Mouse (Mus musculus): Measurements from ENCODE around the gene Lefty2.
"Not testable (repeated sequence)": the region's sequence is repeated elsewhere in the genome, so short reads cannot be mapped to it uniquely, and the experiment has no call there.

Lefty2 gene

DNA sequence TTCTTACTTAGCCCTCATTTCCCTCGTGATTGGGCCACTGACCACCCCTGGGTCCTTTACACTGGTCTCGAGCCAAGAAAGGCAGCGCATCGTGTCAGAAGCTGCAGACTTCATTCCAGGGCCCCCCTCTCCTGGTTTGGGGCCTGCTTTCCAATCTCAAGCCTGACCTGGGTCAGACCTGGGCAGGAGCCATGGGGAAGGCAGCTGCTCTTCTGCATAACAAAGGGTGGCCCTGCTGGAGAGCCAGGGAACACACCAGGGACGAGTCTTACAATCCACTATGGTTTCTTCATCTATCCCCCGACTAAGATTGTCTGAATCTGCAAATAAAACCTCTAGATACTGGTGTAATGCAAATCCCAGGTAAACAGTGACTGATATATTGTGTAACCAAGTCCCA, 40.8 kb downstream of the Lefty2 start:
- no peak for DNase-seq (ENCODE audit: low read depth, low spot score)

DNA sequence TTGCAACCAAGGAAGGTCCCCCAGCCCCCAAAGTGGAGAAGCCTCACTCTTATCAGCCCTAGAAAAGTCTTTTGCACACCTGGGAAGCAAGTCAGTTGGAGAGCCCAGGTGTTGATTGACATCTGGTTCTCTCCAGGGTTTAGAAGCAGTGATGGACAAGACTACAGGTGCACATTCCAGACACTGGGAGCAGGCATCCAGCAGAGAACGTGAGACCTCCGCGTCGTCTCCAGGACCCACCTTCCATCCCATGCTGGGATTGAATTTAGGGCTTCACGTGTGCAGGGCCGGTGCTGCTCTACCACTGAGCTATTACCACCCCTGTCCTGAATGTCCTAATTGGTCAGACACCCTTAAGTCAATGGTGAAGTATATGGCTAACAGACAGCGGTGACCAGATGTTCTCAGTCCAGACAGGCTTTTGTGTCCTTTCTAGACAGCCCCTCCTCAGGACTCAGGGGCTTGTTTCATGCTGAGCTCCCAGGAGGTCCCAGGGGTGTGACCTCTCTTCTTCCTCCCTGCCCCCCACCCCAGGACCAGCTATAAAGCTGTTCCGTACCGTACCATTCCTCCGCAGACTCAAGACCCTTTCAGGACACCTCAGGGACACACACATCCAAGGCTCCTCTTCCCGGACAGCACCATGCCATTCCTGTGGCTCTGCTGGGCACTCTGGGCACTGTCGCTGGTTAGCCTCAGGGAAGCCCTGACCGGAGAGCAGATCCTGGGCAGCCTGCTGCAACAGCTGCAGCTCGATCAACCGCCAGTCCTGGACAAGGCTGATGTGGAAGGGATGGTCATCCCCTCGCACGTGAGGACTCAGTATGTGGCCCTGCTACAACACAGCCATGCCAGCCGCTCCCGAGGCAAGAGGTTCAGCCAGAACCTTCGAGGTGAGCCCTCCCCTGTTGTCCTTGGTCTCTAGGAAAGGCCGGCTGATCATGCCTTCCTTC, 41.8 kb downstream of the Lefty2 start, which contains the start of gene Lefty1:
Gene Lefty1 (plus strand): TSS at position 556 of the 953 bp plus-strand sequence.
- DNase-seq (ENCODE audit: low read depth, low spot score), result no peak

GRCm38 (mm10) chr1:180936610-180937398, 43.9 kb downstream of the Lefty2 start:
- not testable (repeated sequence) for DNase-seq (ENCODE audit: low read depth, low spot score)

GRCm38 (mm10) chr1:180937631-180938030, 44.7 kb downstream of the Lefty2 start:
- DNase-seq (ENCODE audit: low read depth, low spot score), result not testable (repeated sequence)

GRCm38 (mm10) chr1:180938781-180939180, 45.9 kb downstream of the Lefty2 start:
- not testable (repeated sequence) for DNase-seq (ENCODE audit: low read depth, low spot score)

DNA sequence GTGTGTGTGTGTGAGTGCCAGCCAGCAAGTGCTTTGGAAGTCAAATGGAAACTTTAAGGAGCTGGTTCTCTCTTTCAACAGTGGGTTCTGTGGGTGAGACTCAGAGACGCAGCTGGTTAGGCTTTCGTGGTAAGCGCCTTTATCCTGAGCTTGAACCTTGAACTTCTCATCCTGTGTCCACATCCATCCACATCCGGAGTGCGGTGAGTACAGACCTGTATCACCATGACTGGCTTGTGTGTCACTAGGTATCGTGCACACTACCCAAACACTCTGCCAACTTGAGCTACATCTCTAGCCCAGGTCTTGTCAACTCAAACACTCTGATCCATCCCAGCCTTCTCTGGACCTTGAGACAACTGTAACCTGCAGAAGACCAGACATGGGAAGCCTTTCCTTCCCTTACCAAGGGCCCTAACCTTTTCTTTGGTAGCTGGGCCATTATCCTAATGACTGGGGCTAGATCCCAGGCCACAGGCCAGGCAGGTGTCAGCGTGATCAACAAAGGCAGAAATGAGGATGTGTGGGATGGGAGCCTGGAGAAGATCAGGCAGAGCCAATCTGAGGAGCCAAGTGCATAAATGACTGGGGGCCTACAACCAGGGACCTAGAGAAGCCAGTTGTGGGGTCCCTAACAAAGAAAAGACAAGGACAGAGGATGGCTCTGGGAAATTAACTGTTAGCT, 48.0 kb downstream of the Lefty2 start:
- DNase-seq (ENCODE audit: low read depth, low spot score), result no peak

DNA sequence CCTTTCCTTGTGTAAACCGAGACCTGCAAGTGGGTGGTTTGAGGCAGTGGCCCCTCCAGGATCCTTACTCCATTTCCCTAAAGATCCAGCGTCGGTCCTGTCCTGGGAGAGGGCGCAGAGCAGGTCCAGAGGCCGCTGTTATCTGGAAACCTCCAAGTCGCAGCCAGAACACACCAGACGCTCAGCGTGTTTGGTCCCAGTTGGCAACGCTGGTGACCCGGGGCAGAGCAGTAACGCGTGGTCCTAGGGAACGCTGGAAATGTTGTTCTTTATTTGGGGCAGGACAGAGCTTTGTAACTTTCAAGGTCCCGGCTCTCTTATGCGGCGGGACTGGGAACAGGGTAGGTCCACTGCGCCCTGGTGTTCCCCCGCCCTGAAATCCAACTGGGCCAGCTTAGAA, 48.8 kb downstream of the Lefty2 start:
- DNase-seq (ENCODE audit: low read depth, low spot score), result no peak

GRCm38 (mm10) chr1:180942166-180943031, 49.5 kb downstream of the Lefty2 start, which contains the start of gene Tmem63a:
Gene Tmem63a (plus strand): TSS chr1:180942344.
- DNase-seq (ENCODE audit: low read depth, low spot score), result no peak

- DNase-seq (ENCODE audit: low read depth, low spot score), result no peak
Observed at GRCm38 (mm10) chr1:180943032-180943644, 50.2 kb downstream of the Lefty2 start.

DNA sequence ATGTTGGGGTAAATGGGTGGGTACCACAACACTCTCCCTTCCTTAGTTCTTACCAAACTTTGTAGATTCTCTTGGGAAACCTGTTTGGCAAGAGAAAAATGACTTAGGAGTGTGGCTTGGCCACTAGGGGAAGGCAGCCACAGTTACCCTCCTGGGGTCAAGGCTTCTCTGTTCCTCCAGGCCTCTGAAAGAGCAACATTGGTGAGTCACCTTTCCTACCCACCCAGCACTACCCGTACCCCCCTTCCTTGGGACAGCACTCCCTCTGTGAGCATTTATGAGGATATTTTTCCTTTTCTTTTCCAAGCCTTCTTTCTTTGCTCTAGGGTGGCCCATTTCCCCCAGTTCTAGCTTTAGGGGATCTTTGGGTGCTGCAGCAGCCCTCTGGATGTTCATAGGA, 51.0 kb downstream of the Lefty2 start:
- DNase-seq (ENCODE audit: low read depth, low spot score), result no peak

GRCm38 (mm10) chr1:180944553-180944952, 51.6 kb downstream of the Lefty2 start:
- no peak for DNase-seq (ENCODE audit: low read depth, low spot score)

DNA sequence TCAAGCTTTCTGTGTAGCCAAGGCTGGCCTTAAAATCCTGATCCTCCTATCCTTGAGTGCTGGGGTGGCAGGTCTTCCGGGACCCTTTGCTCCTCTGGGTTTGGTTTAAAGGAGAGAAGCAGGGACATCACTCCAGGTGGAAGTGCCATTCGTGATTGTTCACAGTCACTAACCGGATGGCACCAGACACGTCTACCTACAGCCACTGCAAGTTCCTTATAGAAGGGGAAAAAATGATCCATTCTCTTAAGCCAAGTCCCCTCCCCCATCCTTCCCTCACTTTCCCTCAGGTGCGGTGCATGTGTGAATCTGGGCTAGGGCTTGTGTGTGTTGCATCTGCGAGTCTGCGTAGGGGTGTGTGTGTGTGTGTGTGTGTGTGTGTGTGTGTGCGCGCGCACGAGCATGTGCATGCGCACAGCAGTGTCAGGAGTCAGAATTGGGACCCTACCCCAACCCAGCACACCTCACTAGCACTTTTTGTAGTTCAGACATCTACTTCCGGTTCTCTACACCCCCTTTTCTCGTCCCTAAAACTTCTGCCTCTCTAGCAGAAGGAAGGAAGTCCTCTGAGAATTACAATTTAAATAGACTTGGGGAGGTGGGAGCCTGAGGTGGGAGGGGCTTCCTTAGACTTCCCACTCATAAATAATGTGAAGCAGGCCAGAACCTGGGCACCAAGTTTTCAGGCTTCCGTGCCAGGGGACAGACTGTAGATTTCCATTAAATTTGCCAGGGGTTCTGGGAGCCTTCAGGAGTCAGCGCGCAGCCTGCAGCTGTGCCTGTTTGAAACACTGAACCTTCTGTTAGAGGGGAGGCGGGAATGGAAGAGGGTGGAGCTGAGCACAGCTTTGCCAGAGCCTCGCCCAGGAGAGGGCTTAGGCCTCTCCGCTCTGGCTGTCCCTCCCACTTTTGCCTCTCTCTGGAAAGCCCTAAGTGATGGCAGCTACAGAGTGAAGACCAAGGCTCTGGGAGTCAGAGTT, 52.4 kb downstream of the Lefty2 start:
- DNase-seq (ENCODE audit: low read depth, low spot score), result no peak

- DNase-seq (ENCODE audit: low read depth, low spot score), result no peak
Observed at GRCm38 (mm10) chr1:180946448-180946847, 53.5 kb downstream of the Lefty2 start.
